Mouse (Mus musculus) thymus, adult 2 months (tissue): ENCODE data around the gene Gpld1.

Experiments
- CTCF ChIP-seq: fragments of 200-500 bp; IDR thresholded peaks from 2 replicates; pipeline ENCODE4 v1.5.1; 2012; ENCODE audit warnings: mild to moderate bottlenecking, control low read depth, low read length, moderate library complexity, borderline replicate concordance; ENCODE audit not compliant: control insufficient read depth, poor library complexity, insufficient read depth; ENCODE audit errors: extremely low read depth
- POLR2A ChIP-seq: fragments of 200-500 bp; IDR thresholded peaks from 2 replicates; pipeline ENCODE4 v1.6.1; 2012; ENCODE audit warnings: mild to moderate bottlenecking, low read length, control low read depth, moderate library complexity; ENCODE audit not compliant: control insufficient read depth, poor library complexity, insufficient read depth; ENCODE audit errors: extremely low read depth

GRCm38 (mm10) chr13:24901916-24902315 lies 41.0 kb upstream of the Gpld1 start:
- TF ChIP-seq CTCF (no peak), POLR2A (no peak)
